Mouse (Mus musculus) sigmoid colon, adult 10 weeks (tissue): ENCODE measurements around the gene Magea2. TPM values are rescaled to one million over a fixed set of nuclear protein-coding genes. Genes with fewer than 3 reads are reported as not detected.

Experiments used
- polyA plus RNA-seq: library from polyadenylated mRNA; stranded (reverse); fragments of 350-450 nt; fragmentation: Illumina TruSeq; extraction: RNeasy Lipid Tissue Mini Kit (QIAGEN cat#74804); gene quantifications from one replicate; pipeline ENCODE4 v1.2.3, GENCODE M21; 2014; ENCODE audit warnings: low read depth, low replicate concordance

Magea2 gene
- polyA plus RNA-seq, result not detected

DNA sequence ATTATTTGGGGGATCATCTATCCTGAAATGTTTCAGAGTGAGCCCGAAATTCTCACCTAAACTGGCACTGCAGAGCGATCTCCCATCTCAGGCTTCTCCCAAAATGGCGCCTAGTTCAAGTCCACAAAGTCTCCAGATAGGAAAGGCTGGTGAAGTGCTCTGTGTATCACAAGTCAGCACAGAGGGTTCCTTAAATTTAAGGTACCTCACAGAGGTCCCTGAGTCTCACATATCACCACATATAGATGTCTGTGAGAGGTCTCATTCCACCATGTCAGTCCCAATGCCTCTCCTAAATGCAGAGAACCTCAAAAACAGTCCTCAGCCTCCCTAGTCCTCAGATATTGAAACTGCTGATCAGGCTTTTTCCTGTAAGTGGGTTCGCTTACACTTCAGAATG is at the start of gene Magea2:
Gene Magea2, minus strand, starts transcription at position 101 of the 400 bp plus-strand sequence.

DNA sequence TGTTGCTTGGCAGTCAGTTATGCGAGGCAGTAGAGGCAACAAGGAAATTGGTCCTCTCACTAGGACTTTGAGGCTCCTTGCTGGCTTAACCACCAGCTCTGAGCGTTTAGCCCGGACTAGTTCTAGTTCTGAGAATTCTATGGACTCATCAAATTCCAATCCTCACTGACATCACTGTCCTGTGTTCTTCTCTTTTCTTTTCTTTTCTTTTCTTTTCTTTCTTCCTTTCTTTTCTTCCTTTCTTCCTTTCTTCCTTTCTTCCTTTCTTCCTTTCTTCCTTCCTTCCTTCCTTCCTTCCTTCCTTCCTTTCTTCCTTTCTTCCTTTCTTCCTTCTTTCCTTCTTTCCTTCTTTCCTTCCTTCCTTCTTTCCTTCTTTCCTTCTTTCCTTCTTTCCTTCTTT is 34.8 kb upstream of the Magea2 start, which contains the start of gene Cldn34b2:
Gene Cldn34b2, minus strand, starts transcription at position 101 of the 400 bp plus-strand sequence.

DNA sequence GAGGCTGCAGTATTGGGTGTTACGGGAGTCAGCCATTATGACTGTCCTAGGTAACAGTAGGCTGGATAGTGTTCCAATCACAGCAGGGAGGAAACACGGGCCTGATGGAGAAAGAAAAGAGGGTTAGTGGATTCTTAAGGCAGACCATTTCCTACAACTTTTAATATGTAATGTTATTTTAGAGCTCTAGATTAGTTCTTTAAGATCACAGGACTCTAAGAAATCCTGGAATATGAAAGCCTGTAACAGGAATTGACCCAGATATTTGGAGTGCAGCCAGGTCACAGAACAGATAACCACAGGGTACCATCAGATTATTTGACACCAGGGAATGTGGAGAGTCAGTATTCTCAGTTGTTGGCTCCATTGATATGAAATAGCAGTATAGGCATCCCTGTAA is 3.8 kb downstream of the Magea2 start, which contains the start of gene Magea1:
Gene Magea1, minus strand, starts transcription at position 101 of the 400 bp plus-strand sequence.

DNA sequence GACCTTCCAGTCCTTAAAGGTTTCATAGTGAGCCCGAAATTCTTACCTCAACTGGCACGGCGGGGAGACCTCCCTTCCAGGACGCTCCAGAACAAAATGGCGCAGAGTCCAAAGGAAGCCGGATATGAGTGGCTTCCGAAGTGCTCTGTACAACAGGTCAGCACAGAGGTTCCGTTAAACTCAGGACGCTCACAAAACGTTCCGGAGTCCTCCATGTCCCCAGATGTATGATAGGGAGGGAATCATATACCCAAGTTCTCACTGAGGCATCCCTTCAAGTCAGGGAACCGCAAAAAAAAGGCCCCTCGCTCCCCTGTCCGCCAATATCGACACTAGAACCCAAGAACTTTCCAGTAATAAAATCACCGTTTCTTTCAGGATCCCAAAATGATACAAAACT is 30.4 kb downstream of the Magea2 start, which contains the start of gene Magea5:
Gene Magea5, minus strand, starts transcription at position 101 of the 400 bp plus-strand sequence.

DNA sequence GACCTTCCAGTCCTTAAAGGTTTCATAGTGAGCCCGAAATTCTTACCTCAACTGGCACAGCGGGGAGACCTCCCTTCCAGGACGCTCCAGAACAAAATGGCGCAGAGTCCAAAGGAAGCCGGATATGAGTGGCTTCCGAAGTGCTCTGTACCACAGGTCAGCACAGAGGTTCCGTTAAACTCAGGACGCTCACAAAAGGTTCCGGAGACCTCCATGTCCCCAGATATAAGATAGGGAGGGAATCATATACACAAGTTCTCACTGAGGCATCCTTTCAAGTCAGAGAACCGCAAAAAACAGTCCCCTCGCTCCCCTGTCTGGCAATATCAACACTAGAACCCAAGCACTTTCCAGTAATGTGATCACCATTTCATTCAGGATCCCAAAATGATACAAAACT is 97.7 kb downstream of the Magea2 start, which contains the start of gene Magea8:
Gene Magea8, minus strand, starts transcription at position 101 of the 400 bp plus-strand sequence.

Other genes starting within 250 kb of the Magea2 start
- not detected for gene Cldn34b1, start 203.4 kb downstream of the Magea2 start, polyA plus RNA-seq
- not detected for gene Magea6, start 157.7 kb downstream of the Magea2 start, polyA plus RNA-seq
- not detected for gene Magea3, start 144.2 kb downstream of the Magea2 start, polyA plus RNA-seq
- not detected for gene Magea8, start 97.8 kb downstream of the Magea2 start, polyA plus RNA-seq
- not detected for gene Magea5, start 30.5 kb downstream of the Magea2 start, polyA plus RNA-seq
- not detected for gene Magea1, start 3.9 kb downstream of the Magea2 start, polyA plus RNA-seq
- not detected for gene Cldn34b2, start 34.7 kb upstream of the Magea2 start, polyA plus RNA-seq
- 837 TPM for gene Sat1, start 122.8 kb upstream of the Magea2 start, polyA plus RNA-seq
- 85.2 TPM for gene Acot9, start 168.8 kb upstream of the Magea2 start, polyA plus RNA-seq
- gene Prdx4, start 247.1 kb upstream of the Magea2 start, polyA plus RNA-seq, result 69.6 TPM